Mouse (Mus musculus) gastrocnemius, postnatal 4 days (tissue): ENCODE measurements around the gene Kcnab3. TPM values are rescaled to one million over a fixed set of nuclear protein-coding genes. Genes with fewer than 3 reads are reported as not detected.
A peak's percentile ranks its signal among the peaks of the same experiment; 100 is the strongest.

Experiments
- DNase-seq, 2 experiments: peaks; one replicate each; pipeline ENCODE4 v3.0.0; 2021 to 2022; ENCODE audit warnings: low spot score in 2 of 2, mixed read lengths in 2 of 2
- total RNA-seq, 2 experiments: library from RNA; stranded (reverse); gene quantifications; 2 replicates each; pipeline ENCODE4 v1.2.3; 2021

Gene Kcnab3
- total RNA-seq, 2 experiments from 2014 or later = 0.49 to 0.56 TPM

DNA sequence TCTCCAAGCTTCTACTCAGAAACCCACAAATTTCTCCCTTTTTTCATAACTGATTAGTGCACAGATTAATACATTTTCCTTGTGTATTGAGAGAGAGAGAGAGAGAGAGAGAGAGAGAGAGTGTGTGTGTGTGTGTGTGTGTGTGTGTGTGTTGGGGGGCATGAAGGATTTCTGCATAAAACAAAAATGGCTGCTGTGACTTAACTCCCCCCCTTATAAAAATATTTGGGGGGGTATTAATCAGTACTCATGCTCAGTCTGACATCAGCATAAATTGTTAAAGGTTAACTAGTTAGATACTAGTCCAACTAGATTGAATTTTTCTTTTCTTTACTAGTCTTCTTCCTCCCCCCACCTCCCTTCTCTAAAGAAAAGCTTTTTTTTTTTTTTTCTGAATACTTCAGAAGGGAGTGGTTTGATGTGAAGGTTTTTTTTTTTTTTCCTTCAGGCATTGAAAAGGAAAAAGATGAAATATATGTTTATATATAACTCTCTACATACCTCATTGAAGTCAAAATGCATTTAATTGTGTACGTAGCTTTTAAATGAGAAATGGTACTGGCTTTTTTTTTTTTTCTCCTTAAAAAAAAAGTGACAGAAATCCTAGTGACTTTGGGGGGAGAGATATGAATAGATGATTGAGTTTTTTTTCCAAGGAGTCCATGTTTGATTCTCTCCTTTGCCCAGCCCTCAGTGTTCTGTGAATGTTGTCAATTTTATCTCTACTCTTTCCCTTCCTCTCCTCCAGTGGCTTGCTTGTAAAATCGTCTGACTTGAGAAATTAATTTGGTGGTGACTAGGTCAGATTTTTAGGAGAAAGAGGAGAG, 44.1 kb downstream of the Kcnab3 start:
- no peak for DNase-seq

DNA sequence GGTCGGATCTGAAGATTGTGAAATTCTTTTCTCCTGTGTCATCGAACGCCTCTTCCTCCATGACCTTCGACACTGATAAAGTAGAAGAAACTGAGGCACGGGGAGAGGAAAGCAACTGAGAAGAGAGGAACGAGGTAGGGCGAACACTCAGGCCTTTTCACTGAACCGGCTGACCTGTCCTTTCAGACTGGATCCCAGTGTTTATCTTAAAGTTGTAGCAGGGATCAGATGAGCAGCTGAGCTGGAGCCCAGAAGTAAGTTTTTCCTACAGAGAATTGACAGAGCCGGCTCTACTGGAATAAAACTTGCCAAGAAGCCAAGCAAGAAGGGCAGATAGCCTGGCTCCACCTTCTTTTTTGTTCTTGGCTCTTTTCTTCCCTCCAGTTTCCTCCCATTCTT, 44.8 kb downstream of the Kcnab3 start:
- DNase-seq = no peak

DNA sequence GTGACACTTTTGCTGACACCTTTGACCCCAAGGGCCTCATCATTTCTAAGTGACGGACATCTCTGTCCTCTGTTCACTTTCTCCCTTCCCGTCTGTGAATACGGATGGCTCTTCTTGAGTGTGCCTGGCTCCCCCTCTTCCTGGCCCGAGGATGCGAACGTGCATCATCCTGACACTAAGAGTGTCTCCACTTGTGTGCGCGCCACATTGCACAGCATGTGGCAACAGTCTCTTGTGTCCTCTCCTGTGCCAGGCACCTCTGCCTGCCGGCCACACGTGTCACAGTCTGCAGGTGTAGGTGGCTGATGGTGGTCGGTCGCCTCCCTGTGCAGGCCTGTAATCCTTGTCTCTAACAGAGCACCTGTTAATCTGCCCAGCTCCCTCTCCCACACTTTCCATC, 45.5 kb downstream of the Kcnab3 start:
- no peak for DNase-seq

DNA sequence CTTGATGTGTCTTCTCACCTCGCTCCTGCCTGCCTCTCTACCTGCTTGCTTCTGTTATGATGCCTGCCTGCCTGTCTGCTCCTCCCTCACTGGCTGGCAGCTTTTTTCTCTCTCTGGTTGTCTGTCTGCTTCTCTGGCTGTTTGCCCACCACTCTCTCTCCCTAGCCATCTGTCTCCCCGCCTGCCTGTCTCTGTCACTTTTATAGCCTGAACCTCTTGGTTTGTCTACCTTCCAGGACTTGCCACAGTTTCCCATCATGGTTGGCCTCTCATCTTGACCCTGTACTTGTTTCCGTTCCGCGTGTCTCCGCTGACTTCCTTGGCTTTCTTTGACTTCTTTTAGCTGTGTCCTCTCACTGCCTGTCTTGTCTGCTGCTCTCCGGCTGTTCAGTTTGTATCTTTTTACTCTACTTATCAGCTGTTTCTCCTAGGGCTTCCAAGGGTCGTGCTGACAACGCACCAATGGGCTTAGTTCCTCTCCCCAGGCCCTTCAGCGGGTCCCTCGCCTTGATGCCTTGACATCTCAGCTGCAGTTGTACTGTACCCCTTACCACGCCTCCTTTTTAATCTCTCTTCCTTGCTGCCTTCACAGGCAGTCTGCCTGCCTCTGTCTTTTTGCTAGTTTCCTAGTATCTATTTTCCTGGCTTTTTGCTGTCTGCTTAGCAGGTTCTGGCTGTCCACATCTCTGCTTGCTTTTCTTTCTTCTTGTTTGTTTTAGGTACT, 46.2 kb downstream of the Kcnab3 start:
- DNase-seq = no peak

DNA sequence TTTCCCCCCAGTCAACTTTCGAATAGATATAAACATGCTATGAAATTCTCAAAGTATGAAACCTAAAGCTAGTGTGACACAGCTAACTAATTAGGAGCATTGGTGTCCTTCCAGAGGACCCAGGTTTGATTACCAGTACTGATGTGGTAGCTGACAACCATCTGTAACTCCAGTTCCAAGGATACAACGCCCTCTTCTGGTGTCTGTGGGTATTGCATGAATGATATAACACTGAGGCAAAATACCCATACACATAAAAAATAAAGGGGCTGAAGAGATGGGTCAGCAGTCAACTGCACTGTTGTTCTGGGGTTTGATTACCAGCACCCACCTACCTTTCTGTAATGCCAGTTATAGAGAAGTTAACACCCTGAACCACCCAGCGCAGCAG, 46.7 kb downstream of the Kcnab3 start:
- DNase-seq = no peak

DNA sequence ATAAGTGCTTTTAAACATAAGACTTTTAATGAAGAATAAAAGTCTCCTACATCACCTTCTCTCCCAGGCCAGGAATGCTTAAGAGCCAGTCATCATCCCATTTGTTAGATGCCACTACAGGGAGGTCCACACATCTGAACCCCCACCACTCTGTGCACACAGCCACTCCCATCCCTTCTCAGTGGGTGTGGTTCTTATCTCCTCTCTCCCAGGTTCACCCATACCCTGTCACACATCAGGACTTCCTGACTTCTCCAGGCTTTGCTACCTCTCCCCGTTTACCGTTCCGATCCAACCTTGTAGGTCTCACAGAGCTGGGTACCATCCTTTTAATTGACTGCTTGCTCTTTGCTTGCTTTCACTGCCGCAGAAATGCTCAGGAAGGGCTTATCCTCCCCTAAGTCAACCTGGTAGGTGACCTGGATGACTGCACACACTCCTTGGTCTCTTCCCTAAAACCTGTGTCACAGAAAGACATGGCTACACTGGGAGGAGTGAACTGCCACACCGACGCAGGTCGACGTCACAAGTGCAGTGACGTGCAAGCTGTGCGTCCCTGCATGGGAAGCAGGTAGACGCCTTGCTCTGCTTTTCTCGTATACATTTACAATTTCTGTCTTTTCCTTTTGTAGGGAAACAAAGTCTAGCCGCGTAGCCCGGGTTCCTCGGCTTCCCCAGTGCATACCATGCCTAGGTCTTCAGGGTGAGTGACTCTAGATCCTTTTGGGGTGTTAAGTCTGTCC, 47.3 kb downstream of the Kcnab3 start:
- no peak for DNase-seq

GRCm38 (mm10) chr11:69375646-69376045, 49.6 kb downstream of the Kcnab3 start:
- DNase-seq = no peak

DNA sequence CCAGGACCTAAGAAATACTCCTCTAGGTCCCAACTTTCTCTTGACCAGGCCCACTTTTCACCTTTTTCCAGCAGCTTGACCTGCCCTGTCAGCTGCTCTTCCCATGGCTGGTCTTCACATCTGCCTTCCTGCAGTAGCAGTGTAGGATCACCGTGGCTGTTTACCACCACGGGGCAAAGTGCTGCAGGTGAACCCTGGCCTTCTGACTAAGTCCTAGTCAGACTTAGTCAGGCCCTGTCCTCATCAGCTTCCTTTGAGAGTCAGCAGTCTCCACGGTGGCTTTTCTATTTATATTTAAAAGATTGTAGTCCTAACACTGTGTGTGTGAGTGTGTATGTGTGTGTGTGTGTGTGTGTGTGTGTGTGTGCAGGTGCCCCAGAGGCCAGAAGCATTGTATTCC, 51.7 kb downstream of the Kcnab3 start:
- DNase-seq = no peak

- no peak for DNase-seq
Observed at GRCm38 (mm10) chr11:69379600-69379999, 53.5 kb downstream of the Kcnab3 start.

GRCm38 (mm10) chr11:69381356-69381755, 55.3 kb downstream of the Kcnab3 start:
- peak in 1 of 2 experiments; percentile 23 for DNase-seq

Other genes starting within 250 kb of the Kcnab3 start
- 10 to 100 TPM; 61.1 to 70.4 TPM for gene Vamp2, start 237.8 kb upstream of the Kcnab3 start, total RNA-seq
- 10 to 100 TPM; 32.1 to 49.3 TPM for gene Per1, start 231.0 kb upstream of the Kcnab3 start, total RNA-seq
- gene Hes7, start 205.9 kb upstream of the Kcnab3 start, total RNA-seq = under 1 TPM; 0.34 to 0.54 TPM
- gene 9130213A22Rik, start 203.7 kb upstream of the Kcnab3 start, total RNA-seq = under 1 TPM; 0.29 to 0.56 TPM
- gene Aloxe3, start 200.4 kb upstream of the Kcnab3 start, total RNA-seq = under 1 TPM in 1 of 2 experiments, not detected in 1; 0.23 TPM
- not detected for gene Alox12b, start 169.3 kb upstream of the Kcnab3 start, total RNA-seq
- gene Alox8, start 128.4 kb upstream of the Kcnab3 start, total RNA-seq = not detected
- not detected for gene Gucy2e, start 89.2 kb upstream of the Kcnab3 start, total RNA-seq
- 10 to 100 TPM; 12.0 to 12.9 TPM for gene Cntrob, start 2.5 kb upstream of the Kcnab3 start, total RNA-seq
- 10 to 100 TPM; 62.2 to 63.1 TPM for gene Trappc1, start 2.3 kb upstream of the Kcnab3 start, total RNA-seq
- 1 to 10 TPM; 2.8 to 3.1 TPM for gene Rnf227, start 14.2 kb downstream of the Kcnab3 start, total RNA-seq
- gene Chd3, start 43.1 kb downstream of the Kcnab3 start, total RNA-seq = 10 to 100 TPM; 73.0 to 80.8 TPM
- 10 to 100 TPM; 63.8 to 76.3 TPM for gene Naa38, start 69.2 kb downstream of the Kcnab3 start, total RNA-seq
- gene Cyb5d1, start 69.4 kb downstream of the Kcnab3 start, total RNA-seq = 10 to 100 TPM; 21.1 to 26.4 TPM
- gene Tmem88, start 72.0 kb downstream of the Kcnab3 start, total RNA-seq = 10 to 100 TPM; 16.9 to 17.4 TPM
- gene Kdm6b, start 87.4 kb downstream of the Kcnab3 start, total RNA-seq = 10 to 100 TPM; 51.2 to 59.4 TPM
- gene Dnah2, start 222.9 kb downstream of the Kcnab3 start, total RNA-seq = under 1 TPM; 0.47 to 0.93 TPM
- gene Efnb3, start 233.9 kb downstream of the Kcnab3 start, total RNA-seq = 1 to 10 TPM; 1.9 to 2.7 TPM